Mouse (Mus musculus): ENCODE measurements around the gene Msantd2. TPM values are rescaled to one million over a fixed set of nuclear protein-coding genes. Genes with fewer than 3 reads are reported as not detected.

Gene Msantd2
- polyA plus RNA-seq, 1 experiment: 40.7 TPM

DNA sequence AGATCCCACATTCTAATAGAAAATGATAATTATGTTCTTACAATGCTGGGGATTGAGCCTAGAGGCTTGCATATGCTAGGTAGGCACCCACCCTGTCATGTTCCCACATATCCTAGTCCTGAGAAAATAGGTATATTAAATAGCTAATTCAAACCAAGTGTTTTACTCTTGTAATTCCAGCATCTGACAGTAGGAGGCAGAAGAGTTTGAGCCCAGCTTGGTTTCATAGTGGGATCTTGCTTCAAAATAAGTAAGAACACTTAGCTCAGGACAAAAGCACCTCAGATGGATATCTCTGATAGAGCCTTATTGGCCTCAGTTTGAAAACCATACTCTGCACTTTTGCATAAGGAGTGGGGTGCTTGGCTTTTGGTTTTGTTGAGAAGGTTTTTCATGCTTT, 15.2 kb downstream of the Msantd2 start:
- no peaks in the 10 kb centered on the region for H3K27me3 ChIP-seq (ENCODE audit: control insufficient read depth, insufficient read depth, low read length)
- no peaks in the 10 kb centered on the region for H3K4me1 ChIP-seq (ENCODE audit: control insufficient read depth, insufficient read depth, low read length)
- TF ChIP-seq CTCF (IDR thresholded peaks at IDR 0.05; ENCODE audit: borderline replicate concordance, insufficient read depth, low read depth, low read length) (no peak), POLR2A (IDR thresholded peaks at IDR 0.05; ENCODE audit: borderline replicate concordance, insufficient read depth, low read length) (no peak)
- no peak overlapping the region for H3K27ac ChIP-seq (ENCODE audit: insufficient read depth, low read length)
- DNase-seq: no peak
- H3K4me3 ChIP-seq (replicated peaks; ENCODE audit: insufficient read depth, low read depth, low read length): no peak overlapping the region

DNA sequence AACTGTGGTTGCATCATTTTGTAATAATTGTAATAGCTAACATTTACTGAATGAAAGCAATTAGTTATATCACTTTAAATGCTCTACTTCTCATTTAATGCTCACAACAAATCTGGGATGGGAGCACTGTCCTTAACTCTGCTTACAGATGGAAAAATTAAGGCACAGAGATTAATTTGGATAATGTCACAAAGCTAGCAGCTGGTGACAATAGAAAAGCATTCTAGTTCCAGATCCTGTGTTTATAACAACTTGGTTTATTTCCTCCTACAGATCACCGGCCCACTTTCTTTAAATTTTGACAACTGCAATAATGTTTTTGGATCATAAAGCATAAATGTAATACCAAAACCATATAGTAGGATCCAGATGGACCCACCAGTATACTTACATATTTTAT, 16.9 kb downstream of the Msantd2 start:
- Histone ChIP-seq H3K27me3 (ENCODE audit: control insufficient read depth, insufficient read depth, low read length) (no peaks in the 10 kb centered on the region), H3K4me3 (replicated peaks; ENCODE audit: insufficient read depth, low read depth, low read length) (no peak overlapping the region), H3K4me1 (ENCODE audit: control insufficient read depth, insufficient read depth, low read length) (no peaks in the 10 kb centered on the region), H3K27ac (ENCODE audit: insufficient read depth, low read length) (no peak overlapping the region)
- DNase-seq: no peak
- WGBS: 89% methylated on average over 1 of the region's 1 CpGs
- TF ChIP-seq POLR2A (IDR thresholded peaks at IDR 0.05; ENCODE audit: borderline replicate concordance, insufficient read depth, low read length): no peak
- TF ChIP-seq CTCF (IDR thresholded peaks at IDR 0.05; ENCODE audit: borderline replicate concordance, insufficient read depth, low read depth, low read length): no peak

DNA sequence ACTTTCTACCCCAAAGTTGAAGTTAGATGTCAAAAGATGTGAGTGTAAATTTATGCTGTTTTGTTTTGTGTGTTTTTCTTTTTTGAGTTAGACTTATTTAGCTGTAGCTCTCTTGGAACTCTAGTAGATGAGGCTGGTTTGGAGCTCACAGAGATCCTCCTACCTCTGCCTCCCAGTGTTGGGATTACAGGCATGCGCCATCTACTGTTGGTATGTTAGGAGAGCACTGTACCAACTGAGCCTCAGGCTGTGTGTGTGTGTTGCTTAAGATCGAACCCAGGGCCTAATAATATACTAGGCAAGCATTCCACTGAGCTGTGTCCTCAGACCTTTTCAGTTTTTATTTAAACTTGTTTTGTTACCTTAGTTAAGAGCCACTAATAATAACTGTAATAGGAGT, 23.0 kb downstream of the Msantd2 start:
- peaks cover 1% of the 10 kb centered on the region; the same call in 1 of the 2 replicates for H3K4me1 ChIP-seq (ENCODE audit: control insufficient read depth, insufficient read depth, low read length)
- no peak for DNase-seq
- TF ChIP-seq CTCF (IDR thresholded peaks at IDR 0.05; ENCODE audit: borderline replicate concordance, insufficient read depth, low read depth, low read length) (peak; percentile 23; the same call in 1 of the 2 replicates), POLR2A (IDR thresholded peaks at IDR 0.05; ENCODE audit: borderline replicate concordance, insufficient read depth, low read length) (no peak)
- WGBS: 96% methylated on average over 2 of the region's 2 CpGs
- H3K27me3 ChIP-seq (ENCODE audit: control insufficient read depth, insufficient read depth, low read length): no peaks in the 10 kb centered on the region
- H3K4me3 ChIP-seq (replicated peaks; ENCODE audit: insufficient read depth, low read depth, low read length): no peak overlapping the region
- H3K27ac ChIP-seq (ENCODE audit: insufficient read depth, low read length): no peak overlapping the region

DNA sequence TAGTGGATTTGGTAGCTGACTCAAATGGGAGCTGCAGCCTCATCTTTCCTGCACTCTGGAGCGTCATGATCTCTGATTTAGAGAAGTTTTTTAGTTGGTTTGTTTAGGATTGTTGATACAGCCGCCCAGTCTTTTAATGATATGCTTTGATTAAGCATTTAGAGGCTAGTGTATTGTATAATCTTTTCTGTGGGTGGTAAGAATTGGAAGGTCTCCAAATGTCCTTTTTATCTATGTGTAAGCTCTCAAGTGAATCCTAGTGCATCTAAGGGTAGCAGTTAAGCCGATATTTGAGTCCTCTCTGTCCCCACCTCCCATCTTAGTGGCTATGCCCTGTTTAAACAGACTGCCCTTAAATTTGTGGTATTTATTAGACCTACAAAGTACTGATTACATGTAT, 25.3 kb downstream of the Msantd2 start:
- Histone ChIP-seq H3K4me1 (ENCODE audit: control insufficient read depth, insufficient read depth, low read length) (peaks cover 18% of the 10 kb centered on the region; the same call in 1 of the 2 replicates), H3K27ac (ENCODE audit: insufficient read depth, low read length) (no peak overlapping the region), H3K4me3 (replicated peaks; ENCODE audit: insufficient read depth, low read depth, low read length) (no peak overlapping the region), H3K27me3 (ENCODE audit: control insufficient read depth, insufficient read depth, low read length) (no peaks in the 10 kb centered on the region)
- DNase-seq: no peak
- WGBS: 89% methylated on average over 3 of the region's 3 CpGs
- TF ChIP-seq CTCF (IDR thresholded peaks at IDR 0.05; ENCODE audit: borderline replicate concordance, insufficient read depth, low read depth, low read length) (no peak), POLR2A (IDR thresholded peaks at IDR 0.05; ENCODE audit: borderline replicate concordance, insufficient read depth, low read length) (no peak)

DNA sequence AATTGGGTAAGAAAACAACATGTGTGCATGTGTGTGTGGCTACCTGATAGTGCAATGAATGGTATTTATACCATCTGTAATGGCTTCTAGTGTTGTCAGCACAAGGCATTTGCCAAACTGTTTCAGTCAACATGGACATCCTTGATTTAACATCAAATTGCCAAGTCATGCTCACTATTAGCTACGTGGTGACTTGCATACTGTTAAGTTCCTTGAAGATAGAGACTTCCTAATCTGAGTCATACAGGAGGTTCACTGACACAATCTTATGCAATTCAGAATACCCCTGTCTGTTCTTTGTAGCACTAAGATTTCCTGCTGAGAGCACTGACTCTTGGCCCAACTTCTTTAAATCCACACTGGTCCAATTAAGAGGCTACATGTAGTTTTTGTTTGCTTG, 28.3 kb downstream of the Msantd2 start:
- no peak for DNase-seq
- H3K27me3 ChIP-seq (ENCODE audit: control insufficient read depth, insufficient read depth, low read length): no peaks in the 10 kb centered on the region
- H3K4me3 ChIP-seq (replicated peaks; ENCODE audit: insufficient read depth, low read depth, low read length): no peak overlapping the region
- WGBS: 35% methylated on average over 1 of the region's 1 CpGs
- TF ChIP-seq CTCF (IDR thresholded peaks at IDR 0.05; ENCODE audit: borderline replicate concordance, insufficient read depth, low read depth, low read length): no peak
- no peak for TF ChIP-seq POLR2A (IDR thresholded peaks at IDR 0.05; ENCODE audit: borderline replicate concordance, insufficient read depth, low read length)
- H3K27ac ChIP-seq (ENCODE audit: insufficient read depth, low read length): no peak overlapping the region
- peaks cover 23% of the 10 kb centered on the region; the same call in 1 of the 2 replicates for H3K4me1 ChIP-seq (ENCODE audit: control insufficient read depth, insufficient read depth, low read length)

DNA sequence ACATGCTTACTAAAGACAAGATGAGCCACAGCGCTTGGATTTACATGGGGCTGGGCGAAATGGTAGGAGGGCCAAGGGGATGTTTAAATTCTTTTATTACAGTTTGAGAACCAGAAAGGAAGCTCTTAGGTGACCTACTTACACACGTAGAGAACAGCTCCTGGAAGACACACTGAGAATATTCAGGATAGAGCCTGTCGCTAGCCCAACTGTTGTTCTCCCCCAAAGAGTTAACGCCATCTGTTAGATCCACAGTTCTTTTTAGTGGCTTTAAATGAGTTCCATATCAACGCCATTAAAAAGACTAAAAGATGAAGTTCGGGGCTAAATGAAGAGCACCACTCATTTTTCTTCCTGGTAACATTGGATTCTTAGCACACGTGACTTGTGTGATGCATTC, 29.9 kb downstream of the Msantd2 start:
- Histone ChIP-seq H3K4me1 (ENCODE audit: control insufficient read depth, insufficient read depth, low read length) (peaks cover 23% of the 10 kb centered on the region; the same call in 1 of the 2 replicates), H3K27me3 (ENCODE audit: control insufficient read depth, insufficient read depth, low read length) (no peaks in the 10 kb centered on the region), H3K27ac (ENCODE audit: insufficient read depth, low read length) (peak overlapping the region; percentile 58; the same call in 1 of the 2 replicates), H3K4me3 (replicated peaks; ENCODE audit: insufficient read depth, low read depth, low read length) (no peak overlapping the region)
- peak; percentile 39 to 72 for DNase-seq
- TF ChIP-seq CTCF (IDR thresholded peaks at IDR 0.05; ENCODE audit: borderline replicate concordance, insufficient read depth, low read depth, low read length) (no peak), POLR2A (IDR thresholded peaks at IDR 0.05; ENCODE audit: borderline replicate concordance, insufficient read depth, low read length) (no peak)
- 22% methylated on average over 8 of the region's 8 CpGs for WGBS

DNA sequence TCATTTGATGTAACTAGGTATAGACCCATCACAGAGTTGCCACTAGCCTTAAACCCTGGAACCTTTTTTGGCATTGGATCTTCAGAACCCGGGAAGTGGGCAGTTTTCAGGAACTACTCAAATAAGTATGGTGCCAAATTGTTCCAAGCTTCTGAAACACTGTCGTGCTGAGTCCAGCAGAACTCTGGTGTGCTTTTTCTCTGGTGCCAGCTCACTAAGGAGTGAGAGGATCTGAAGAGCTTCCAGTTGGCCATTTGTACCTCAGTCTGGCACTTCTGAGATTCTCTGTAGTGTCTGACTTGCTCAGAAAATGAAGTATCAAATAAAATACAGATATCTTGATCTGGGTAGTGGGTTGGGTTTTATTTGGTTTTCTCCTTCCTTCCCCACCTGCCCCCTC, 30.9 kb downstream of the Msantd2 start:
- TF ChIP-seq POLR2A (IDR thresholded peaks at IDR 0.05; ENCODE audit: borderline replicate concordance, insufficient read depth, low read length) (no peak), CTCF (IDR thresholded peaks at IDR 0.05; ENCODE audit: borderline replicate concordance, insufficient read depth, low read depth, low read length) (no peak)
- peak in 1 of 2 experiments; percentile 60 for DNase-seq
- H3K4me1 ChIP-seq (ENCODE audit: control insufficient read depth, insufficient read depth, low read length): peaks cover 23% of the 10 kb centered on the region; the same call in 1 of the 2 replicates
- H3K27ac ChIP-seq (ENCODE audit: insufficient read depth, low read length): peak overlapping the region; percentile 58; the same call in 1 of the 2 replicates
- H3K4me3 ChIP-seq (replicated peaks; ENCODE audit: insufficient read depth, low read depth, low read length): no peak overlapping the region
- no peaks in the 10 kb centered on the region for H3K27me3 ChIP-seq (ENCODE audit: control insufficient read depth, insufficient read depth, low read length)
- 5% methylated on average over 2 of the region's 2 CpGs for WGBS

DNA sequence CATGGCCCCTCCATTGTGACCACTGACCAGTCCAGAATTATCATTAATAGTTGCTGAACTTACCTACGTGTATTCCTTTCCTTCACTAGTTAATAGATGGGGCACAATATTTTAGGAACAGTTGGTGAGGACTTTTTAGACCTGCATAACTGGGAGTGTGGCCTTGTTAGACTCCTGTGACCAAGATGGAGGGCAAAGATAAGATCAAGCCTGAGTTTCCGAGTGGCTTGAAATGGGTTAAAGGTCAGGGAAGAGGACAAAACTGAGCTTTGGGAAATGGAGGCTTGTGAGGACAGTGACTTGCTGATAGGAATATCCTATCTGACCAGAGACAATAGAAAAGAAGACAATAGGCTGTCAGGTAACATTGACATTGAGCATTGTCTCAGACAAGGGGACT, 36.3 kb downstream of the Msantd2 start:
- TF ChIP-seq CTCF (IDR thresholded peaks at IDR 0.05; ENCODE audit: borderline replicate concordance, insufficient read depth, low read depth, low read length): no peak
- TF ChIP-seq POLR2A (IDR thresholded peaks at IDR 0.05; ENCODE audit: borderline replicate concordance, insufficient read depth, low read length): no peak
- peaks cover 11% of the 10 kb centered on the region for H3K4me1 ChIP-seq (ENCODE audit: control insufficient read depth, insufficient read depth, low read length)
- no peaks in the 10 kb centered on the region for H3K27me3 ChIP-seq (ENCODE audit: control insufficient read depth, insufficient read depth, low read length)
- DNase-seq: no peak
- WGBS: 96% methylated on average over 2 of the region's 2 CpGs
- H3K27ac ChIP-seq (ENCODE audit: insufficient read depth, low read length): no peak overlapping the region
- no peak overlapping the region for H3K4me3 ChIP-seq (replicated peaks; ENCODE audit: insufficient read depth, low read depth, low read length)

Measured in cerebellum, adult 2 months (tissue).